ENCODE assay signal across 16 mouse cellular contexts in genomic region chr9:85003414-85003813, GRCm38 (mm10).
"Had no signal": no experiment of that assay in that cellular context is flagged by ENCODE, and none has a peak within 500 bp of the region (broad histone marks: within the 10 kb centered on the region; RNA-seq: fewer than 3 reads in every experiment).

No protein-coding gene starts in this region.

- ATAC-seq: midbrain, embryonic 16.5 days had no signal

- H3K27ac ChIP-seq: kidney, postnatal 0 days; layer of hippocampus, adult 2 months; limb, embryonic 13.5 days; liver, embryonic 14.5 days; midbrain, embryonic 10.5 days had no signal

- H3K36me3 ChIP-seq: limb, embryonic 13.5 days; midbrain, embryonic 10.5 days had no signal

- H3K9ac ChIP-seq: limb, embryonic 13.5 days; liver, embryonic 14.5 days had no signal

- H3K9me3 ChIP-seq: limb, embryonic 13.5 days; midbrain, embryonic 10.5 days had no signal

- H3K4me3 ChIP-seq: layer of hippocampus, adult 2 months; limb, embryonic 13.5 days; midbrain, embryonic 10.5 days had no signal

- H3K27me3 ChIP-seq: limb, embryonic 13.5 days had no signal

- H3K4me1 ChIP-seq: limb, embryonic 13.5 days; midbrain, embryonic 10.5 days had no signal

- DNase-seq: kidney, adult 11 months; kidney, adult 9 months; kidney, postnatal 4 days; left cerebral cortex, postnatal 4 days; lung, adult 2 months; lung, postnatal 4 days; right cerebral cortex, adult 18-20 months; right cerebral cortex, postnatal 25 days; thymus, adult 2 months; thymus, postnatal 25 days had no signal

- H3K4me2 ChIP-seq: limb, embryonic 13.5 days had no signal
